Mouse (Mus musculus) lung, postnatal 36 days (tissue): ENCODE data around the gene Fbxw11.

Experiments used
- DNase-seq: peaks from one replicate; pipeline ENCODE4 v3.0.0; 2022; ENCODE audit warnings: mixed read lengths

The Fbxw11 gene

GRCm38 (mm10) chr11:32768642-32769343 is 126.3 kb downstream of the Fbxw11 start:
- no peak for DNase-seq

DNA sequence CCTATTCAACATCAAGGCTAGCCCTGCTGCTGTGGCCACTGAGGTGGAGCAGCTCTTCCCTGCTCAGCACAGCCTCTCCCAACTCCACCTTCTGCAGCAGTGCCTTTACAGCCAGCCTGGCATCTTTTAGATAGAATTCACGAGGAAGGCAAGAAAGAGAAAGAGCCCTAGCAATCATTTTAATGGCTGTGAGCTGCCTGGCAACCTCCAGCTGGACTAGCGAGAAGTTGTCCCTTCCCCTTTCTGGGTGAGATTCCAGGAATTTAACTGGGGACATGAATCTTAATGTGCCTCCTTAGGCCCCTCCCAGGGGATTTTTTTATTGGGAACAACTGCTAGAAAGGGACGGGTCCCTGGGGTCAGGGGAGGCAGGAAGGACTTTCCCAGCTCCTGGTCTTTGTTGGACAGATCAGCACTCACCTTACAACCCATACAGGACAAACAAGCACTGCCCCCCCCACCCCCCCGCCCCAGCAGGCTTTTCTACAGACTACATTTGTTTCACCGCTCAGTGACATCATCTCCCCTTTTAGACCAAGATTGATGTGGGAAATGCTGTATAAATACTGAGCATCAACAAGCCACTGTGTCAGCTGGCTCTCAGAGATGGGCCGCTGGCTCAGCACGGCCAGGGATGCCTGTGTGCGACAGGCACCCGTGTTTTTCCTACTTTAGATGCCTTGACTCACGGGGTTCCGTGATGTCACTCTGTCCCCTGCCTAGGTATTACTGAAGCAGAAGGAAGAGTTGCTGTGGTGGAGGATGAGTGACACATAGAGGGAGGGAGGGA is 138.4 kb downstream of the Fbxw11 start:
- no peak for DNase-seq

GRCm38 (mm10) chr11:32781633-32782404 is 139.3 kb downstream of the Fbxw11 start:
- DNase-seq: no peak

DNA sequence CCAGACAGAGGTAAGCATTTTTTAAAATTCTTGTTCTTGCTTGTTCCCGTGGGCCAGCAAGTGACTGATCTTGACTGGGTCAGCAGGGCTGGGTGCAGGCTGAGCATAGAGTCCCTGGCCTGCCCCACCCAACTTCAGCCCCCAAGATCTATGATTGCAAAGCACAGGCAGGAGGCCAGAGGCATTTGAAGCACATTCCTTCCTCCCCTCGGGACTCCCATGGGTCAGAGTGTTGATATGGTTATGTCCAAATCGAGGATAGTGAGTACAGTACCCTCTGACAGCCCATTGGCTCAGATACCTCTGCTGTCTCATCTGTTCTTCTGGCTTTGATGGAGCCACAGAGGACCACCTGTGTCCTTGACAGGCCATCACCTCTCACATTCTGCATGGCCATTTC is 140.2 kb downstream of the Fbxw11 start:
- no peak for DNase-seq

DNA sequence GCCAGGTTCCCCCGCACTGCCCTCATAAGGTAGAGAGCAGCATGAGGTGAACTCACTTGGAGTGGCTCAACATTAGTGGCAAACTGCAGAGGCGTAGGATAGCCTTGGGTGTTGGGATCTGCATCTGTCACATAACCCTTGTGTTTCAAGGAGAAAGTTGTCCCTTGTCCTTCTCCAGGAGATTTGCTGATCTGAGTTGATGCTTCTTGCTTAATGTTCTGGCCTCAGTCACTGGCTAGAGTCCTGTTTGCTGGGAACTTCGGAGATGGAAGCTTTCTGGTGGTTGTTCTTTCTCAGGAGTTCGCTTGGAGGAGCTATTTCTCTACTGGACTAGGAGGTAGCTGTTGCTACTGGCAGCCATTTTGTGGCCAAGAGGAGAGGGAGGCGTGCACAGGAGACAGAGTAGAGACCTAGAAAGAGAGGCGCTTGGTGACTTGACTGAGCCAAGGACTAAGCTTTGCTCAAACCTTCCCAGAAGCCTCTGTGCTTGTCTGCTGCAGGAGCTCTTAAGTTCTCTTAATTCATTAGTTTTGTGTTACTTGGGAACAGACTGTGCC is 143.1 kb downstream of the Fbxw11 start:
- no peak for DNase-seq

DNA sequence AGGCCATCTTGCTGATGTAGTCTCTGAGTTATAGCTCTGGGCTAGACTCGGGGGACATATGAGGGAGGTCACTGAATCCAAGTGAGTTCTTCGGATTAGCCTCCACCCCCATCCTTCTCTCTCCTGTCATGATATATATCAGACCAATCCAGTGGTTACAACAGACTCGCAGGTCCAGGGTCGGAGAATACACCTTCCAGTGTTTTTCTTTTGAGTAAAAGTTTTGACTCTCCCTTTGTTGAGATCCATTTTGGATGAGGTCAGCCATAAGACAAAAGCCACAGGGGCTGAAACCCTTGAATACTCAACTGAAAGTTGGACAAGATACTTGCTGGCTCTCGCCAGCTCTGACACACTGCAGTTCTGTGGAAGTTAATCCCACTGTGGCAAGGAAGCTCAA is 143.7 kb downstream of the Fbxw11 start:
- DNase-seq: no peak

GRCm38 (mm10) chr11:32794759-32795445 is 152.4 kb downstream of the Fbxw11 start:
- peak; percentile 27 for DNase-seq
